Mouse (Mus musculus) lung, adult 2 months (tissue): ENCODE data around the gene Kdm2b.

ENCODE experiments used
- CTCF ChIP-seq: fragments of 200-500 bp; IDR thresholded peaks from 2 replicates; pipeline ENCODE4 v1.5.1; 2011; ENCODE audit warnings: mild to moderate bottlenecking, low read length, control low read depth; ENCODE audit not compliant: insufficient read depth
- POLR2A ChIP-seq: fragments of 200-500 bp; IDR thresholded peaks from 2 replicates; pipeline ENCODE4 v1.6.1; 2011; ENCODE audit warnings: low read depth, mild to moderate bottlenecking, control low read depth, low read length, borderline replicate concordance; ENCODE audit errors: extremely low read depth

GRCm38 (mm10) chr5:122971438-122971837, 18.2 kb downstream of the Kdm2b start:
- TF ChIP-seq CTCF (no peak), POLR2A (no peak)
